In genomic region chr4:109220441-109220940, GRCm38 (mm10) we compare ENCODE assay signal across 17 mouse cellular contexts. TPM values are rescaled to one million over a fixed set of nuclear protein-coding genes. Genes with fewer than 3 reads are reported as not detected.
"Had no signal": no experiment of that assay in that cellular context is flagged by ENCODE, and none has a peak within 500 bp of the region (broad histone marks: within the 10 kb centered on the region; RNA-seq: fewer than 3 reads in every experiment).

No protein-coding gene starts in this region.

- H3K4me3 ChIP-seq: kidney, embryonic 15.5 days; left cerebral cortex, adult 2 months; limb, embryonic 10.5 days; liver, embryonic 12.5 days; neural tube, embryonic 13.5 days had no signal

- H3K9me3 ChIP-seq: kidney, embryonic 15.5 days; limb, embryonic 10.5 days; liver, embryonic 12.5 days; neural tube, embryonic 13.5 days had no signal

- H3K36me3 ChIP-seq: kidney, embryonic 15.5 days; limb, embryonic 10.5 days; liver, embryonic 12.5 days; neural tube, embryonic 13.5 days had no signal

- H3K4me1 ChIP-seq: liver, embryonic 12.5 days had no signal

- H3K4me2 ChIP-seq: kidney, embryonic 15.5 days; liver, embryonic 12.5 days; lung, embryonic 14.5 days; midbrain, embryonic 11.5 days; neural tube, embryonic 13.5 days had no signal

- ATAC-seq: liver, embryonic 12.5 days; midbrain, embryonic 16.5 days had no signal

- H3K27me3 ChIP-seq: kidney, embryonic 15.5 days; liver, embryonic 12.5 days; neural tube, embryonic 13.5 days had no signal

- DNase-seq: kidney, adult 18-20 months; kidney, postnatal 25 days; lung, embryonic 14.5 days; lung, postnatal 10 days; lung, postnatal 4 days; retina, postnatal 1 day; right cerebral cortex, postnatal 4 days; spleen, adult 18-20 months; thymus, postnatal 14 days had no signal

- H3K9ac ChIP-seq: kidney, embryonic 15.5 days; liver, embryonic 12.5 days; lung, embryonic 14.5 days; neural tube, embryonic 13.5 days had no signal

- H3K27ac ChIP-seq: kidney, embryonic 15.5 days; left cerebral cortex, adult 2 months; limb, embryonic 10.5 days; liver, embryonic 12.5 days; neural tube, embryonic 13.5 days had no signal

RNA-seq across cellular contexts. Expression of gene Calr4, which starts 13.8 kb away (rescaled TPM):
- polyA plus RNA-seq: limb, embryonic 10.5 days; liver, embryonic 12.5 days; liver, embryonic 16.5 days; lung, embryonic 14.5 days had no signal
